Mouse (Mus musculus): ENCODE data around the gene Atxn7l2.

GRCm38 (mm10) chr3:108189897-108190296 lies 20.8 kb downstream of the Atxn7l2 start:
- TF ChIP-seq CTCF (IDR thresholded peaks at IDR 0.05; ENCODE audit: borderline replicate concordance, insufficient read depth, low read depth, low read length) (no peak), POLR2A (IDR thresholded peaks at IDR 0.05; ENCODE audit: borderline replicate concordance, insufficient read depth, low read length) (no peak)
